Mouse (Mus musculus) natural killer cell, adult 2 months (primary cell): Measurements from ENCODE around the gene Ccsap.

Source experiments
- DNase-seq, 2 experiments: peaks; one replicate each; pipeline ENCODE4 v3.0.0; 2022; ENCODE audit warnings: low spot score in 2 of 2

Ccsap gene

GRCm38 (mm10) chr8:123805718-123806373 is 54.2 kb downstream of the Ccsap start, which contains the start of gene Rab4a:
Rab4a (plus strand) TSS chr8:123805985.
- no peak for DNase-seq

GRCm38 (mm10) chr8:123805209-123805717 is 54.7 kb downstream of the Ccsap start:
- DNase-seq, result no peak

- no peak for DNase-seq
Measured at GRCm38 (mm10) chr8:123804586-123804985, 55.4 kb downstream of the Ccsap start.

GRCm38 (mm10) chr8:123803639-123804038 is 56.4 kb downstream of the Ccsap start:
- DNase-seq, result no peak

GRCm38 (mm10) chr8:123801538-123801937 is 58.5 kb downstream of the Ccsap start:
- no peak for DNase-seq

- DNase-seq, result no peak
Measured at GRCm38 (mm10) chr8:123800867-123801266, 59.1 kb downstream of the Ccsap start.

- DNase-seq, result no peak
Measured at GRCm38 (mm10) chr8:123799885-123800284, 60.1 kb downstream of the Ccsap start.

- DNase-seq, result no peak
Measured at GRCm38 (mm10) chr8:123799434-123799833, 60.6 kb downstream of the Ccsap start.

GRCm38 (mm10) chr8:123797928-123798327 is 62.1 kb downstream of the Ccsap start:
- peak in 1 of 2 experiments; percentile 31 for DNase-seq

- DNase-seq, result no peak
Measured at GRCm38 (mm10) chr8:123796758-123797157, 63.3 kb downstream of the Ccsap start.

GRCm38 (mm10) chr8:123794766-123795165 is 65.2 kb downstream of the Ccsap start:
- DNase-seq, result no peak

- DNase-seq, result no peak
Measured at GRCm38 (mm10) chr8:123793900-123794299, 66.1 kb downstream of the Ccsap start.

GRCm38 (mm10) chr8:123791845-123792225 is 68.2 kb downstream of the Ccsap start:
- no peak for DNase-seq

GRCm38 (mm10) chr8:123791101-123791844 is 68.7 kb downstream of the Ccsap start:
- no peak for DNase-seq
